Mouse (Mus musculus) stomach, postnatal 0 days (tissue): Measurements from ENCODE around the gene Tcf20. TPM values are rescaled to one million over a fixed set of nuclear protein-coding genes. Genes with fewer than 3 reads are reported as not detected.
A peak's percentile ranks its signal among the peaks of the same experiment; 100 is the strongest.

Source experiments
- ATAC-seq: fragments of 200-750 bp; cut with Nextera tagmentation; 2 replicates; pipeline ENCODE4 v1.8.0; 2017; ENCODE audit not compliant: low FRiP score, low TSS enrichment
- DNase-seq: peaks from one replicate; pipeline ENCODE4 v3.0.0-alpha.2; 2016; ENCODE audit warnings: low spot score
- H3K27ac ChIP-seq: fragments of 300-500 bp; sonication (generic); replicated peaks from 2 replicates; pipeline ENCODE4 v1.5.1; 2014; ENCODE audit warnings: mild to moderate bottlenecking, control low read depth
- H3K27me3 ChIP-seq: fragments of 300-500 bp; sonication (generic); 2 replicates; pipeline ENCODE4 v1.6.1; 2014; ENCODE audit warnings: low read length; ENCODE audit not compliant: control insufficient read depth, insufficient read depth
- H3K36me3 ChIP-seq: fragments of 300-500 bp; sonication (generic); 2 replicates; pipeline ENCODE4 v1.6.1; 2014; ENCODE audit warnings: low read length, mixed read lengths; ENCODE audit not compliant: control insufficient read depth, insufficient read depth
- H3K4me1 ChIP-seq: fragments of 300-500 bp; sonication (generic); replicated peaks from 2 replicates; pipeline ENCODE4 v1.6.1; 2014; ENCODE audit warnings: antibody characterized with exemption; ENCODE audit not compliant: control insufficient read depth, insufficient read depth
- H3K4me2 ChIP-seq: fragments of 300-500 bp; sonication (generic); replicated peaks from 2 replicates; pipeline ENCODE4 v1.6.1; 2014; ENCODE audit warnings: low read depth, mild to moderate bottlenecking, control low read depth, moderate library complexity
- H3K4me3 ChIP-seq: fragments of 300-500 bp; sonication (generic); 2 replicates; pipeline ENCODE4 v1.5.1; 2014; ENCODE audit warnings: low read depth, low read length, control low read depth
- H3K9ac ChIP-seq: fragments of 300-500 bp; sonication (generic); 2 replicates; pipeline ENCODE4 v1.6.1; 2014; ENCODE audit warnings: mild to moderate bottlenecking, low read length, control low read depth, mixed read lengths
- H3K9me3 ChIP-seq: fragments of 300-500 bp; sonication (generic); 2 replicates; pipeline ENCODE4 v1.6.1; 2016; ENCODE audit warnings: low read length; ENCODE audit not compliant: control insufficient read depth
- CTCF ChIP-seq: IDR thresholded peaks from 2 replicates; pipeline ENCODE4 v1.5.1; 2016; ENCODE audit warnings: antibody characterized with exemption, low read depth, mild to moderate bottlenecking, moderate library complexity
- EP300 ChIP-seq: optimal IDR thresholded peaks from 2 replicates; pipeline ENCODE3; 2016; ENCODE audit warnings: antibody characterized with exemption
- WGBS: fragments of 180-500 bp; shearing (Covaris S2); extraction: QIAGEN DNeasy Blood & Tissue Kit; methylation state at CpG from one replicate; pipeline ENCODE4 v1.1.7; 2014; 5-methylcytosine and 5-hydroxymethylcytosine counted together
- polyA plus RNA-seq: library from polyadenylated mRNA; unstranded; fragments of >200 nt; fragmentation: Nextera tagmentation; extraction: Ambion mirVana; gene quantifications from 2 replicates; pipeline ENCODE4 v1.2.1, GENCODE M21; 2015

Tcf20 gene
- polyA plus RNA-seq, 1 experiment from 2014 or later, result 3.6 TPM

DNA sequence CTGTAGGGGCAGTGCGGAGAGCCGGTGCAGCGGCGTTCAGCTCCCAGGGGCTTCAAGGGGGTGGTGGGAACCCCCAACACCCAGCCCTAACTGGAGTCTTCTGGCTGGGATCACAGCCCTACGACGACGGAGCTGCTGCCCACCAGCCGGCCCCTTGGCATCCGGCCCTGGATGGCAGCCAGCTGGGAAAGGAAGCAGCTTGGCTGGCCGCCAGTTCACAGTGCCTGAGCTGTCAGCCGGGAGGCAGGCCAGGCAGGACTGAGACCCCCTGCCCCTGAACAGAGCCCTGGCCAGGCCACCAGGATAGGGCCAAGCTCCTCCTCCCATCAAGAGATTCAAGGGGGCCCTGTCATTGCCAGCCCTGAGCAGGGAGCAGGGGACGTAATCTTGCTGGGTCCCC is 65.6 kb downstream of the Tcf20 start:
- Histone ChIP-seq H3K4me1 (peaks cover 10% of the 10 kb centered on the region; the same call in 1 of the 2 replicates), H3K36me3 (no peaks in the 10 kb centered on the region), H3K4me2 (0 out of 2 replicates have a peak overlapping the region, but pooled peaks have one; percentile 14), H3K27ac (no peak overlapping the region), H3K9me3 (no peaks in the 10 kb centered on the region), H3K27me3 (no peaks in the 10 kb centered on the region; the same call in 1 of the 2 replicates), H3K4me3 (no peak overlapping the region), H3K9ac (no peak overlapping the region)
- peak; percentile 74 for DNase-seq
- ATAC-seq, result no peak
- TF ChIP-seq CTCF (no peak), EP300 (no peak)
- 21% methylated on average over 12 of the region's 12 CpGs for WGBS

DNA sequence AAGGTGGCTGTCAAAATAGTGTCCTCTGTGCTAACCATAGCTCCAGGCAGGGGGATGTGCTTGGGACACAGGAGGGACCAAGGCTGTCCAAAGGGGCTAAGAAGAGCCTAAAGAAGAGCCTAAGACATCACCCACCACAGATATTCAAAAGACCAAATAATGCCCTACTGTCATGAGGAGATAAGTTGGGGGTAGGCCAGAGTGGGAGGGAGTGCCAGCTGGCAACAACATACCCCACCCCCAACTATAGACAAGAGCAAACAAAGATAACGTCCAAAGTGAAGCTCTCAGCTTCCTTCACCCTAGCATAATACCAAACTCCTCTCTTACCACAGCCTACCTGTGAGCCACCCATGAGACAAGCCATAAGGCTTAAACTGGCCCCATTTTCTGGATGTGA is 66.1 kb downstream of the Tcf20 start:
- DNase-seq, result no peak

GRCm38 (mm10) chr15:82920895-82921515 is 66.7 kb downstream of the Tcf20 start:
- Histone ChIP-seq H3K9ac (no peak overlapping the region), H3K4me2 (peak overlapping the region; percentile 27), H3K27me3 (no peaks in the 10 kb centered on the region; the same call in 1 of the 2 replicates), H3K4me3 (no peak overlapping the region), H3K36me3 (no peaks in the 10 kb centered on the region), H3K4me1 (peaks cover 10% of the 10 kb centered on the region; the same call in 1 of the 2 replicates), H3K9me3 (no peaks in the 10 kb centered on the region), H3K27ac (no peak overlapping the region)
- WGBS, result 9% methylated on average over 13 of the region's 13 CpGs
- TF ChIP-seq EP300 (no peak), CTCF (no peak)
- ATAC-seq (peak; percentile 47; the same call in 1 of the 2 replicates), DNase-seq (peak; percentile 81)

More for the DNA sequence above, 66.1 kb downstream of the Tcf20 start:
- H3K27ac ChIP-seq, result no peak overlapping the region
- peaks cover 10% of the 10 kb centered on the region; the same call in 1 of the 2 replicates for H3K4me1 ChIP-seq
- H3K27me3 ChIP-seq, result no peaks in the 10 kb centered on the region; the same call in 1 of the 2 replicates
- H3K36me3 ChIP-seq, result no peaks in the 10 kb centered on the region
- H3K4me3 ChIP-seq, result no peak overlapping the region
- 20% methylated on average over 1 of the region's 1 CpGs for WGBS
- TF ChIP-seq CTCF, result no peak
- no peak for TF ChIP-seq EP300
- no peaks in the 10 kb centered on the region for H3K9me3 ChIP-seq
- H3K4me2 ChIP-seq, result no peak overlapping the region
- no peak overlapping the region for H3K9ac ChIP-seq
- no peak for ATAC-seq

DNA sequence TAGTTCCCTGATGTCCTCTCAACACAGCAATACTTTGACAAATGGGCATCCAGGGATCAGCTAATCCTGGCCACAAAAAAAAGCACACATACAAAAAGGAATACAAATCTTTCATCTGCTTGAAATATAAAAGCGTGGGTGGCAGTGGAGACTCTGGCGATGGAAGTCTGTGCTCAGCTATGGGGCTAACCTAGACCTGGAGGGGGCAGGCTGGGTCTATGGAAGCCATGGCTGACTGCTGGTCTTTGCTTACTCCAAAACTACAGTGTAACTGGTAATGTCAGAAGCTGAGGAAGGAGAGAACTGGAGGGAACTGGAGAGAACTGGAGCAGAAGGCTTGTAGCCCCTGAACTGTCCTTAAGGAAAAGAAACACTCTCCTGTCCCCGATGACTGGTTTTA is 69.7 kb downstream of the Tcf20 start:
- Histone ChIP-seq H3K9ac (no peak overlapping the region), H3K27ac (no peak overlapping the region), H3K4me2 (no peak overlapping the region), H3K36me3 (no peaks in the 10 kb centered on the region), H3K4me3 (no peak overlapping the region), H3K27me3 (no peaks in the 10 kb centered on the region), H3K4me1 (peaks cover 7% of the 10 kb centered on the region; the same call in 1 of the 2 replicates), H3K9me3 (no peaks in the 10 kb centered on the region)
- ATAC-seq (no peak), DNase-seq (no peak)
- WGBS, result 47% methylated on average over 3 of the region's 3 CpGs
- TF ChIP-seq EP300 (no peak), CTCF (peak; percentile 54)

GRCm38 (mm10) chr15:82917207-82917844 is 70.3 kb downstream of the Tcf20 start:
- H3K27me3 ChIP-seq, result no peaks in the 10 kb centered on the region
- no peak overlapping the region for H3K27ac ChIP-seq
- TF ChIP-seq CTCF (peak; percentile 37; the same call in 1 of the 2 replicates), EP300 (no peak)
- peaks cover 4% of the 10 kb centered on the region; the same call in 1 of the 2 replicates for H3K4me1 ChIP-seq
- 37% methylated on average over 28 of the region's 28 CpGs for WGBS
- 0 out of 2 replicates have a peak overlapping the region, but pooled peaks have one; percentile 14 for H3K4me2 ChIP-seq
- ATAC-seq (no peak), DNase-seq (peak; percentile 44)
- H3K9ac ChIP-seq, result no peak overlapping the region
- no peaks in the 10 kb centered on the region for H3K9me3 ChIP-seq
- H3K36me3 ChIP-seq, result no peaks in the 10 kb centered on the region
- no peak overlapping the region for H3K4me3 ChIP-seq

- Histone ChIP-seq H3K36me3 (no peaks in the 10 kb centered on the region), H3K4me2 (no peak overlapping the region), H3K27ac (no peak overlapping the region), H3K27me3 (no peaks in the 10 kb centered on the region), H3K9me3 (no peaks in the 10 kb centered on the region), H3K9ac (no peak overlapping the region), H3K4me3 (no peak overlapping the region), H3K4me1 (peaks cover 3% of the 10 kb centered on the region; the same call in 1 of the 2 replicates)
- ATAC-seq, result no peak
- no peak for DNase-seq
- TF ChIP-seq EP300 (no peak), CTCF (no peak)
- WGBS, result 48% methylated on average over 3 of the region's 3 CpGs
These were observed 73.2 kb downstream of the Tcf20 start for GRCm38 (mm10) chr15:82914455-82914854.
